Mouse (Mus musculus): Measurements from ENCODE around the gene Fam160a1. TPM values are rescaled to one million over a fixed set of nuclear protein-coding genes. Genes with fewer than 3 reads are reported as not detected.

Gene Fam160a1
- total RNA-seq, 2 experiments from 2014 or later = 4.3 to 5.0 TPM

DNA sequence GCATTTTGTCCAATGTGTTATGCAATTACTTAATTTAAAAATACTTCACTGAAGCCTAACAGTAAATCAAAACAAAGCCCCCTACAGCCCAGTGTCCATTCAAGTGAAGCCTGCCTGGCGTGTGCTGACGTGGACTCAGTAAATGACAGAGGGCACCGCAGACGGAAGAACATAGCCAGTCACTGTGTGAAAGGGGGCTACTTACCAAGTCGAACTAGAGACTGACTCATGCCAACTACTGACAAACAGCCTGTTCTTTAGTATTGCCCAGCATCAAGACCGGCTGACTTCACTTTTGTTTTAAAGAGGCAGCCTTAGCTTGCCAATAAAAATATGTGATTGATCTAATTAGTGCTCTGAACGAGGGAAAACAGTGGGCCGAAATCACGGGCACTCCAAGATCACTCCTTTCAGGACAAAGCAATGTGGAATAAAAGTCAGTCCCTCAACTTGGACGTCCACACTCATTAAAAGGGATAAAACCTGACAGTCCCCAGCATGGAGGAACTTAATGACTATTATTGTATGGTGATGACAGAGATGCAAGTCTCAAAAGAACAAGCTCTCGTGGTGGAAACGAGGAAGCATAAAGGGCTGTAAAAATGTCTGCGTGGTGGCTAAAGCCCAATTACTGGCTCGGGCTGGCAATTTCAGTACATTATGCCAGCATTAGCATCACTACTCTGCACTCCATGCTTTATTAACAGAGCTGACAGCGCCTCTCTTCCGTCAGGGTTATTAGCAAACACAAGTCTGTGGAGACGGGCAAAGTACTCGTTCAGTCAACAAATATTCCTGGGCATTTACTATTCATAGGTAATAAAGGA, 52.9 kb downstream of the Fam160a1 start:
- intact Hi-C loops (cut with DNase I) = no loop called here

DNA sequence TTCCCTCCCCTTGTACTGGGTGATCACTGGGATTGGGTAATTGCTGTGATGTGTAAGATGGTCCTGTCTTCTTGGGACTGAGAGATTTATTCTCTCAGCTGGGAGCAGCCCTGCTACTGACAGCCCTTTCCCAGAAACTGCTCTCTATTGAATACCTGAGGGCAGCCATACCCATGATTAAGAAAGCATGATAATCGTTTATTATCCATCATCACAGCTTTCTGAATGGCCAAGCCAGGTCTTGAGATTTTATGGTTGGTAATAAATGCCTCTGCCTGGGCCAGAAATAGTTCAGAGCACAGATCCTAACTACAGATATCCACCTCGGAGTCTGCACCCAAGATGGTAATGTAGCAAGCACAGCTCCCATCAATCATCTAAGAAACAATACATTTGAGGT, 59.1 kb downstream of the Fam160a1 start:
- intact Hi-C loops (cut with DNase I) = no loop called here
- DNase-seq (ENCODE audit: low spot score in 2 of 2) = no peak

More for the DNA sequence above, 52.9 kb downstream of the Fam160a1 start:
- DNase-seq (ENCODE audit: low spot score in 2 of 2) = no peak

DNA sequence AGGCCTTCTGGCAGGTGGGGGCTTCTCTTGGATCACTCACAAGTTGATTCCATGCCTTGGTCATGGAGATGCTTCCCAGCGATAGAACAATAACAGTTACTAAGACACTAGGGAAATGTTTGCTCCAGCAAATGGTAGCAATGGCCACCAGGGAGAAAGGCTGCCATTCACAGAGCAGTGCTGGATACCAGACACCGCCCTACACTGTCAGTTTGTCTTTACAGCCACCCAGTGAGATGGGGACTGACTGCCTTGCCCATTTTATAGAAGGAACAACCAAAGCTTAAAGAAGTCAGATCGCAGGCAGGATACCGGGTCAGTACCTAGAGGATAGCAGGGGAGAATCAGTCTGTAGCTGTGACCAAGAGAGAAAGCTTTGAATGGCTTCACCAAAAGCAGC, 59.7 kb downstream of the Fam160a1 start:
- intact Hi-C loops (cut with DNase I) = no loop called here
- DNase-seq (ENCODE audit: low spot score in 2 of 2) = no peak

DNA sequence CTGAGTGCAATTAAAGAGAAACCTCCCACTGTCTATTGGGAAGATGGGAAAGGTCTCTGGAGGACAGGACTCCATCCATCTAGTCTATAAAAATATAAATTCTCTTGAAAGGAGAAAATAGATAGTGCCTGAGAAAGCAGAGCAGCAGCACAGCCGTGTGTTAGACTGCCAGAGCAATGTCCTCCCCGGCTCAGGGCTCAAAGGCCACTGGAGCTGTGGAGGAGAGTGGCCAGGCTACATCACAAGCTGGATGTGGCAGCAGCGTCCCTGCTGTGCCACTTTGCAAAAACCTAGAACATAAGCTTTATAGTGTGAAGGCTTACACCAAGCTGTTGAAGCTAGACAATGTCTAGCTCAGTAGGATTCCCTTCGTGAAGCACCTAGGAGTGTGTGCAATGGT, 67.7 kb downstream of the Fam160a1 start:
- DNase-seq (ENCODE audit: low spot score in 2 of 2) = no peak
- intact Hi-C loops (cut with DNase I) = no loop called here

DNA sequence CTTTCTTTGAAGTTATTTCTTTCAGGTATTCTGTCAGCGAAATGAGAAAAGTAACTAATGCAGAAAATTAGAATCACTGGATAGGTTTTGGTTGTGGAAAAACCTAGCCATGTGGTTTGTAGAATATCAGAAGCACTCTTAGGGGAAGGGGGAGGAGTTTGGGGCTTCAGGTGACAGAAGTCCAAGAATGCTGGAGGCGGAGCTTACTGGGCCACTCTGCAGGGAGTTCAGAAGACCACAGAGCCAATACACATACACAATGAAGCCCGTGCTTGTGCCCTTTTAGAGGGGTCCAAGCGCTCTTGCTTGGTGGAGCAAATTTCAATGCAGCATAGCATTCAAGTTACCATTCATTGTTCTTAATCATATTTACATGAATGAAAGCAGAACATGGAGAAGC, 68.2 kb downstream of the Fam160a1 start:
- no peak for DNase-seq (ENCODE audit: low spot score in 2 of 2)
- intact Hi-C loops (cut with DNase I) = no loop called here

DNA sequence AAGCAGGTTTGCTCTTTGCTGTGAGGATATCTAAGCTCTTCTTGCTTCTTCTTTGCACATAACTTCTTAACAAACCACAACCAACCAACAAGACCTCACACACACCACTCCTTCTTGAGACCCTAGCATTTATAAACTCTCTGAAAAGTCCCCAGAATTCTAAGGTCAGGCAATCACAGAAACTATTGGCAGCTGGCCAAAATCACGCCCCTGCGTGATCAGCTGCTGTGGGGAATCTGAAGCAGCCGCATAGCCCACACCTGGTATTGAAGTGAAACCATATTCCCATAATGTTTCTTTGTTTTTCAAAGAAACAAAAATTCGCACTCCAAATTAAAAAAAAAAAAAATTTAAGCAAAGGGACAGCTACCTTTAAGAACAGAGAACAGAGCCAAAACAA, 71.0 kb downstream of the Fam160a1 start:
- intact Hi-C loops (cut with DNase I) = no loop called here
- no peak for DNase-seq (ENCODE audit: low spot score in 2 of 2)

DNA sequence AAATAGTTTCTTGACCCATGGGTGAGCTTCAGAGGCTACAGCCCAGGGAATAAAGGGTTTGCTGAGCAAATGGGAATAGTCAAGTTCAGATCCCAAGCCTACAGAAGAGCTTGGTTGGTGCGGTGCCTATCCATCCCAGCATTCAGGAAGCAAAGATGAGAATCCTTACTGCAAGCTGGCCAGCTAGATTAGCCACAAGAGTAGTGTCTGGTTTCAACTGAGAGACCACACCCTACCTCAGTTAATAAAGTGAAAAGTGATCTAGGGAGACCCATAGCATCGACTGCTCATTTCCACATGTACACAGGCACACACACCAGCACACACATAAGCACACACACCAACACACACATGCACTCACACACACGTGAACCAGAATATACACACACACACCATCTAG, 75.3 kb downstream of the Fam160a1 start:
- DNase-seq (ENCODE audit: low spot score in 2 of 2) = no peak
- intact Hi-C loops (cut with DNase I) = no loop called here

DNA sequence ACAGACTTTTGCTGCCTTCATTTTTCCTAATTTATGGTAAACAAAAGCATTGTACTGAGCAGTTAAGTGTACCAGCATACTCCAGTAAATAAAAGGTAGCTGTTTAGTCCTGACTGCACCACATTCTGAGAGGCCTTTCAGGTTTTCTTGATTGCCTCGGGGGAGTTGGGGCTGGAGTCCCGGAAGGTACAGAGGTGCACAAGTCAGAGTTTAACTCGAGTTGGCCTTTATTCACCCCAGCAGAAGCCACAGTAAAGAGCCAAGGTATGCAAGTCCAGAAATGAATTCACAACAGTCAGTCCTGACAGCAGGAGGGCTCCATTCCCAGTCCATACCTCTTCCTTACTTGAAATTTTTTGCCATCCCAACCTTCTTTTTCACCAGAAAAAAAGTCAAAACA, 78.5 kb downstream of the Fam160a1 start:
- intact Hi-C loops (cut with DNase I) = no loop called here
- DNase-seq (ENCODE audit: low spot score in 2 of 2) = no peak

DNA sequence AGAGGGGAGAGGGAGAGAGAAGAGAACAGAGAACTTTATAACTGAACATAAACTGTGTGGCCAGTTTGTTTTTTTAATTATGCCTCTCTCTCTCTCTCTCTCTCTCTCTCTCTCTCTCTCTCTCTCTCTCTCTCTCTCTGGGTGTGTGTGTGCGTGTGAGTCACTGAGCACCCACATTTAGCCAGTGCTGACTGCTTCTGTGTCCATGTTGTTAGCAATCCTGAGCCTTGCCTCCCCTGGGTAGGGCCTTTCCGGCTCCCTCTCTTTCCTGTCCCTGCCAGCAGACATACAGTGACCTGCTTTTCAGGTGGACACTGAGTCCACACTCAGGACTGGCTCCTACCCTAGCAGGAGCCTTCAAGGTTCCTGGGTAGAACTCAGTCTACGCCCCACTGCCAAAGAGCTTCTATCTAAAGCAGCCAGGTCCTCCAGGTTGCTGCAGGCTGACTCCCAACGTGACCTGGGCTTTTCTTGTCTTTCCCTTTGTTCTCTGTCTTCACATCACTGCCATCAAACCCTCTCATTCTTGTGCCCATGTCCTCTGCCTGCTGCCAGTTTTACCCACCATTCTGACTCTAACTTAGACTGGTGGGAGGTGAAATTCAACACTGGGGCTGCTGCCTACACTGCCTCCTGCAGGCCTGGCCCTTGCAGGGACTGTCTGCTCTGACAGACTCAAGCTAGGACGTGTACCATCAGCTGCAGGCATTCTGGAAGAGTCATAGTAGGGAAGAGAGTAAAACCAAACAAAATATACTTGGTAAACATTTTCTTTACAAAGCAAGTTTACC, 83.0 kb downstream of the Fam160a1 start:
- DNase-seq (ENCODE audit: low spot score in 2 of 2) = no peak
- intact Hi-C loops (cut with DNase I) = no loop called here

DNA sequence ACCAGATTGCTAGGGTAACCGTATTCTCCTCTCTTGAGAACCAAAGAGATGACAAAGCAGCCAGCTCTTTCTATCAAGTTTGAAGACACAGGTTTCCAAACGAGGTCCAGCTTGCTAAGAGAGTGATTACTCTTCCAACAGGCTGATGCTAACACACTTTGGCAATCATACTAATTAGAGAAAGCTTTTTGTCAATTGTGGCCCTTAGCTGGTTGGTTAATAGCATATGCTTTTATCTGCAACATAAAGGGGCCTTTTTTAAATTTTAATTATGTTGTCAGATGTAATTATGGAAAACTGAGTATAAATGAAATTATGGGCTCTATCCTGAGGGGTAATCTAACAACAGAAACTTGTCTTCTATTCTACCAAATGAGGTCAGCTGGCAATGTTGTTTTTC, 89.9 kb downstream of the Fam160a1 start:
- DNase-seq (ENCODE audit: low spot score in 2 of 2) = no peak
- intact Hi-C loops (cut with DNase I) = no loop called here

DNA sequence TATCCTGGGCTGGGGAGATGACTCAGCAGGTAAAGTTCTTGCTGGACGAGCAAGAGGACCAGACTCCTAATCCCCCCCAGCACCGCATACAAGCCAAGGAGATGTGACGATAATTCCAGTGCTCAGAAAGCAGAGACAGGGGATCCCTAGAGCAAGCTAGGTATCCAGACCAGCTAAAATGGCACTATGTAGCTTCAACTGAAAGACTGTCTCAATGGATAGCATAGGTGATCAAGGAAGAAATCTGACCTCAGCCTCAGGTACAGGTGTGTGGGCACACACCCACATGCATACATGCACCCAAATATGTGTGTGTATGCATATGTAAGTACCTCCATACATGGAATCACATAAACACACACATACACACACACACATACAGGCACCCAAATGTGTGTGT, 91.1 kb downstream of the Fam160a1 start:
- intact Hi-C loops (cut with DNase I) = no loop called here
- no peak for DNase-seq (ENCODE audit: low spot score in 2 of 2)

DNA sequence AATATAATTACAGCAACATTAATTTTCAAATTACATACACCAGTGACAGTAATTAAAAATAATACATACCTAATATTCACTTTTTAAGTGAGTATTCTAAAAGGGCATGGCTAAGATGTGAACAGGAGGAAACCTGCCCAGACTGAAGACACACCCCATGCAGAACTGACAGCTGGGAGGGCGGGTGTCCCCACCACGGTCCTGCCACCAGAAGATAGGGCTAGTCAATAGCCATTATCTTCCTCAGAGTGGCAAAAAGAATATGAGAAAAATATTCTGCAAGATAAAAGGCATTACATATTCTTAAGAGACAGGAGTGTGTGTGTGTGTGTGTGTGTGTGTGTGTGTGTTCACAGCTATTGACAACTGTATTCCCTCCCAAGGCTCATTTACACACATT, 92.0 kb downstream of the Fam160a1 start:
- intact Hi-C loops (cut with DNase I) = no loop called here
- DNase-seq (ENCODE audit: low spot score in 2 of 2) = no peak

DNA sequence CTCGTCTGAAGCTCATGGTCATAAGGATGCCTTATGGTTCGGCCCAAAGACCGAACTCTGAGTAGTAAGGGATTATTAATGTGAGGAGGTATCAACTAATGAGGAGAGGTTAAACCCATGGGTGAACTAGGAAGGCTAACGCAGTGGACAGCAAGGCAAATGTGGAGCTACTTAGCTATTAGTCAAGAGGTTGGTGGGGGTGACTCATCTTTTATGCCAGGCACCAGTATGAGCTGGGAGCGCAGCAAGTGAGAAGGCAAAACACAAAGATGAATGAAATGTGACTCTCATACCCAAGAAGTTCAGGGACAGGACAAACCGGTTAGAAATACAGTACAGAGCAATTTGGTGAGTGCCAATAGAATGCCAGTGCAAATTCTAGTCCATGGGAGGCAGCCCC, 94.5 kb downstream of the Fam160a1 start:
- intact Hi-C loops (cut with DNase I) = no loop called here
- DNase-seq (ENCODE audit: low spot score in 2 of 2) = no peak

DNA sequence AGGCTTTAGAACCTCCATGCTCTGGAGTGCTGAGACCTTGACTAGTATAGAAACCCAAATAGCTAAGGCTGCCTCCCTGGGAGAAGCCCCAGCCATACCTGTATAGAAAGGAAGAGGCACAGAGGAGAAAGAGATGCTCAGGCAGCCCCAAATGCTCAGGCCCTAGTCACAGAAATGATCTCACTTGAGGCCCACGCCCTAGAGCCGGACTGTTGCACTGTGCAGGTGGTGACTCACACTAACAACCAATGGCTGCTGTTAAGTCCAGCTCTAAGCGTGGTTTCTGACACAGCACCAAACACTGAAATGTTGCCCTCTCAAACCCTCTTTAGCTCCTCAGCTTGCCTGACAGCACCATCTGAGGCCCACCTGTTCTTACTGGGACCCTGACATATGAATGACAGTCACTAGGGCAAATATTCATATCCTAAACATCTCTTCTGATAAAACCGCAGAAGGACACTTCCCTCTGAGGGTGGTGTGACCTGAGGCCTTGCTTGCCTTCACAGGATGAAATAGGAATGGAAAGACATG, 101.3 kb downstream of the Fam160a1 start:
- DNase-seq (ENCODE audit: low spot score in 2 of 2) = no peak
- intact Hi-C loops (cut with DNase I) = no loop called here

DNA sequence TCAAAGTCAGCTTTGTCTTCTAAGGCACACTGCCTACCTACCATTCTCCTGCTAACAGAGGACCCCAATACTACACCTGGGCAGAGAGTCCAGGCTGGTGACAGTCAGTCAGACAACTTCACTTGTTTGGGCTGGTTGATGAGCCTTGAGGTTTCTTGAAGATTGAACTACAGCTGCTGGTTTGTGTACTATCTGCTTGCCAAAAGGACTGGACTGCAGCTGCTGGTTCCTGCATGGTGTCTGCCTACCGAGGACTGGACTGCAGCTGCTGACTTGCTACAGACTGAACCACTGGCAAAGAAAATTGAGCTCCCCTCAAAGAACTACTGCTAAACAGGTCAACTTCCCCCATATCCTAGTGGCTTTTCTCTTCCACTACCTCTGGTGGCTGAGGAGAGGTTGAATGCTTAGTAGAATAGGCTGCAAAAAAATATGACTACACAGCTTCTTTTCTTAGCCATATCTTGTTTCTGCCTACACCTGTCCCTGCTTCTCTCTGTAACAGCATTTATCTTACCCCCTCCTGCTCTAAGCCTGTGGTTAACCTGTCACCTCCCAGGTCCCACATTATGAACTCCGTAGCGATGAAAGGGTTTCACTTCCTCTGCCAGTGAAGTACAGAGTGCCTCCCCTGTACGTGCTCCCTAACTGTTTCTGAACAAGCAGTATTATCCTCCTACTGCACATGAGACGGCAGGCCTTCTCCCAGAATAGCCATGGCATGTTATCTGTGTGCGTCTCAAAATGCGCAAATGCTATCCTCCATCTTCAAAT, 103.0 kb downstream of the Fam160a1 start:
- intact Hi-C loops (cut with DNase I) = no loop called here
- DNase-seq (ENCODE audit: low spot score in 2 of 2) = no peak

DNA sequence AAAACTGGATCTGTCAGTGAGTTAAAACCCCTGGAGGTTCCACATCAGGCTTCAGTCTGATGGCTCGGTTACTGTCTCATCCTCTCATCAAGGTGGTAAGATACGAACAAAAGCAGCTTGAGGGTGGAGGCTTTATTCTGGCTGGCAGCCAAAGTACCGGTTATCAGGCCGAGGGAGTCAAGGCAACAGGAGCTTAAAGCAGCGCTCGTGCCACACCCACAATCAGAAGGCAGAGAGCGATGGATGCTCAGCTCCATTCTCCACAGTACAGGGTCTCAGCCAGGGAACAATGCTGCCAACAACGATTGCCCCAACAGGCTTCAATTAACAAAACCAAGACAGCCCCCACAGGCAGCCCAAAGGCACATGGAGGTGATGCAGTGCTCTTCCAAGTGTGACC, 106.4 kb downstream of the Fam160a1 start:
- intact Hi-C loops (cut with DNase I) = no loop called here

DNA sequence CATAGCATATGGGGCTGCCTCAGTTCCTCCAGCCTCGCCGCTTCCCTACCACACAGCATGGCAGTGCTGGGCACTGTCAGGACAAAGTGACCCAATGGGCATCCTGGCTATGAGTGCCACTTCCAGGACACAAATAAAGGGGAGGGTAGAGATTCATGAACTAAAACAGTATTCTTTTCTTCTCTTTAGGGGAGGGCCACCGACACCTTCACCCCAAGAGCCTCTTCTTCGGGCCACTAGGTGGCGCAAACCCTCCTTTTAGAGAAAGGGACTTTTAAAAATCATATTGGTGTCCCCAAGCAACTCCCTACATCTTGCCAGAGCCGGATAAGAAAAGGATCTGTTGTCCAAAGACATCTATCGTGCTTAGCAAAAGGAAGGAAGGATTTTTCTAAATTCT, 109.7 kb downstream of the Fam160a1 start:
- DNase-seq (ENCODE audit: low spot score in 2 of 2) = peak; percentile 37 to 38
- intact Hi-C loops (cut with DNase I) = loop anchor here (5.0 kb wide), 2 partner anchors 210 to 420 kb away; no protein-coding TSS in a partner anchor

More for the DNA sequence above, 106.4 kb downstream of the Fam160a1 start:
- DNase-seq (ENCODE audit: low spot score in 2 of 2) = no peak

DNA sequence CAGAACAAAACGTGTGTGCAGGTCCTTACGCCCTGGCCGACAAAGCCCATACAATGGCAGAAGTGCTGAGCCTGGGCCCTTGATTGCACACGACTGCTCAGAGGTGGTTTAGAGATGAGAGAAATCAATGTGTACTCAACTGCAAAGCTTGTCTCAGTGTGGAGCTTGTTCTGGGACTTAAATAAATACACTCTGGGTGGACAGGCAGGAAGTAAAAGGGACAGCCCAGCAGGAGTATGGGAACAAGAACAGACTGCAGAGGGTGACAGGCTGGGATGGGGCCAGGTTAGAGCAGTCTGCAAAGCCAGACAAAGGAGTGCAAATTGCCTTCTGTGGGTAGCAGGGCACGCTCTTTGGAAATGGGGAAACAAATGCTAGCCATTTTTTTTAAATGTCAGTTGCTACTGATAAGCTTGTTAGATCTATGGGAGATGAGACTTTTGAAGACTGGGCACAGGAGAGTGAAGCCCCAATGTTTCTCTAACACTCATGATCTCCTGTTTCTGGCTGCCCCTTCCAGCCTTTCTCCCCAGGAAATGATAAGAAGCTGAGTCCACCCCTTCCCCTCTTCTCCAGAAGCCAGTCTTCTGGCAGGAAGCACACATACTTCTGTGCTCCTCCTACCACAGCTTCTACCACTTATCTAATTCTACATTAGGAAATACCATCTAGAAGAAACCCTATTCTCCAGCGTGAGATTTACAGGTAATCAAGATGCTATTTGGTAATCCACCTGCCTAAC, 113.8 kb downstream of the Fam160a1 start:
- no peak for DNase-seq (ENCODE audit: low spot score in 2 of 2)
- intact Hi-C loops (cut with DNase I) = no loop called here

DNA sequence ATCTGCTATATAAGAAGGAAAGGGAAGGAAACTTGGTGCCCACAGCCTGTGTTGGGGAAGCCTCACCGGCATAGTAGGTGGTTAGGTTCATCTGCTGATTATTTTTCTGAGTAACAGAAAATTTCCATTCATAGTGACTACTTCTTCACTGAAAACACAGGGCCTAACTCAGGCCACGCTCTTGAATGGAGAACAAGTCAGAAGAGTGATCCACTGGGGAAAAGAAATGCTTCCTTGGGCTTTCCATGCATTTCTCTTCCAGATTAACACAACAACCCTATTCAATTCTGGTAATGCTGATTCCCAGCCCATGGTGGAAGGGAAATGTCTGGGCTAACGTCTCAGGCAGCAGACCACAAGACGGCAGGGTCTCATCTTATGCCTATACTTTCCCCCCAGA, 118.6 kb downstream of the Fam160a1 start:
- DNase-seq (ENCODE audit: low spot score in 2 of 2) = no peak
- intact Hi-C loops (cut with DNase I) = no loop called here

All from left cerebral cortex, postnatal 36 days (tissue).